Mouse (Mus musculus): Measurements from ENCODE around the gene Olfr483.

Gene Olfr483

GRCm38 (mm10) chr7:108100549-108100948 is at the start of gene Olfr483:
TSS of gene Olfr483 (plus strand) at chr7:108100849.
- DNase-seq (ENCODE audit: low spot score) = no peak

GRCm38 (mm10) chr7:108067246-108067645 is 33.4 kb upstream of the Olfr483 start, which contains the start of gene Olfr480:
TSS of gene Olfr480 (minus strand) at chr7:108067346.
- DNase-seq (ENCODE audit: low spot score) = no peak

GRCm38 (mm10) chr7:108079555-108079954 is 21.1 kb upstream of the Olfr483 start, which contains the start of gene Olfr481:
TSS of gene Olfr481 (plus strand) at chr7:108079855.
- no peak for DNase-seq (ENCODE audit: low spot score)

- DNase-seq (ENCODE audit: low spot score) = no peak
These were observed 3.2 kb upstream of the Olfr483 start, which contains the start of gene Olfr482 for GRCm38 (mm10) chr7:108097486-108097885. TSS of gene Olfr482 (minus strand) at chr7:108097586.

GRCm38 (mm10) chr7:108120681-108121080 is 20.0 kb downstream of the Olfr483 start:
- no peak for DNase-seq (ENCODE audit: low spot score)

DNA sequence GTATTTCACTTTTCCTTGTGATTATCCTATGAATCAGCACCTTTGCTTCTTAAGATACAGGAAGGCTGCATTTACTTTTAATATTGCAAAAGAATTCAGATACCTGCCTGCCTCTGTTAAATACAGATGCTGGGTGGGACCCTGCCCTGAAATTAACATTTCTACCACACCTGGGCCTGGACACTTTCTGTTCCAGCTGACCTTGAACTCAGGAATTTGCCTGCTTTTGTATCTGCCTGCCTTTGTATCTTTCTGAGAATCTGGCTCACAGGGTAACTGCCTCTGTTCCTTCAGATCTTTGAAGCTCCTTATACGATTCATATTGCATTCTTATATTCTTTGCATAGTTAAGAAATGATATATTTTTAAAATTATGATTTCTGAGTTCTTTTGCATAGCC is 20.8 kb downstream of the Olfr483 start:
- no peak for DNase-seq (ENCODE audit: low spot score)

DNA sequence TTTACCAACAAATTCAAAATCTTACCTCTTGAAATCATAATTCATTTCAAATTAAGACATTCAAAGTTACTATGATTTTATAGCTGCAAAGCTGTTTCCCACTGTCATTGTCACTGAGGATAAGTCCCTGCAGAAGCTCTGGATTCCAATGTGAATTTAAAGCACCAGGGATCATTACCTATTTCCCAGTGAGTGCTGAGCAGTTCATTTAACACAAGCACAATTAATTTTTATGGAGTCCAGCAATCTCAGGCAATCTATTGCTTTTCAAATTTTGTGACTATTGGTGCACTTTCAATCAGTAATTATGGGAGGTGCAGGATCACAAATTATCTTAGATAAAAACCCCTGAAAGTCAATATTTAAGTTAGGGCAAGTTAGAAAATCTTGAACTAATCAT is 26.7 kb downstream of the Olfr483 start, which contains the start of gene Olfr484:
Olfr484 (minus strand) TSS at position 101 of the 400 bp plus-strand sequence.
- DNase-seq (ENCODE audit: low spot score) = no peak
